Comparison of ENCODE assay signal across 8 mouse cellular contexts in genomic region chr2:147014101-147014886, GRCm38 (mm10). TPM values are rescaled to one million over a fixed set of nuclear protein-coding genes. Genes with fewer than 3 reads are reported as not detected.
DNase-seq lines count a peak whose midpoint lies in the region; TF ChIP-seq lines count a peak whose summit lies in the region.

No protein-coding gene starts in this region.

- no peaks in the 10 kb centered on the region for H3K36me3 ChIP-seq in kidney, adult 2 months (ENCODE audit: control insufficient read depth, insufficient read depth, low read length)

- H3K27me3 ChIP-seq in kidney, adult 2 months (replicated peaks; ENCODE audit: control insufficient read depth, insufficient read depth, low read length), result no peaks in the 10 kb centered on the region

- H3K27ac ChIP-seq in kidney, adult 2 months (ENCODE audit: insufficient read depth, low read depth, low read length), result peak overlapping the region; percentile 97; the same call in 1 of the 2 replicates

- no peak for TF ChIP-seq CTCF in kidney, adult 2 months (conservative IDR thresholded peaks at IDR 0.05; ENCODE audit: insufficient read depth, insufficient read length, low read depth, low read length)

- H3K4me3 ChIP-seq in kidney, adult 2 months (ENCODE audit: insufficient read depth, low read depth, low read length), result peak overlapping the region; percentile 95

- peak; percentile 37 for DNase-seq in kidney, adult 2 months
- DNase-seq in kidney, adult 18-20 months, result no peak
- DNase-seq in embryo, embryonic 11 days, result peak; percentile 7
- peak; percentile 6 for DNase-seq in hindlimb bud, embryonic 11.5 days (ENCODE audit: extremely low spot score, low read depth, low spot score)
- DNase-seq in lung, postnatal 10 days, result peak; percentile 43
- DNase-seq in adrenal gland, postnatal 14 days, result no peak
- DNase-seq in layer of hippocampus, adult 9-10 months (ENCODE audit: low spot score), result no peak
- no peak for DNase-seq in adrenal gland, postnatal 36 days

- TF ChIP-seq POLR2A in kidney, adult 2 months (IDR thresholded peaks at IDR 0.05; ENCODE audit: low read depth, low read length), result no peak

- H3K4me1 ChIP-seq in kidney, adult 2 months (ENCODE audit: control insufficient read depth, insufficient read depth, low read length), result peaks cover 11% of the 10 kb centered on the region

- 12% methylated on average over 15 of the region's 15 CpGs for WGBS in kidney, adult 2 months

RNA-seq across cellular contexts. Expression of gene Xrn2, which starts 1.5 kb away (rescaled TPM):
- polyA plus RNA-seq in kidney, adult 2 months (2012; rRNA removed), result 17.7 and 19.7 TPM in 2 replicates
- total RNA-seq in adrenal gland, postnatal 14 days (2021), result 52.9 and 63.5 TPM in 2 replicates
- 10 to 100 TPM; 44.9 to 62.9 TPM for total RNA-seq in adrenal gland, postnatal 36 days (2021)

Comparison
In these comparisons a context has a peak if more than half of its experiments do, and no peak if none do; other contexts are left out.
1. DNase-seq: peak in kidney, adult 2 months (single experiment), embryo, embryonic 11 days (single experiment), hindlimb bud, embryonic 11.5 days (single experiment) and lung, postnatal 10 days (single experiment); none in kidney, adult 18-20 months (single experiment), adrenal gland, postnatal 14 days (single experiment), layer of hippocampus, adult 9-10 months (single experiment) and adrenal gland, postnatal 36 days (0 of 2).